Mouse (Mus musculus) forebrain, embryonic 15.5 days (tissue): Measurements from ENCODE around the gene Ralgps2. TPM values are rescaled to one million over a fixed set of nuclear protein-coding genes. Genes with fewer than 3 reads are reported as not detected.

Experiments used
- ATAC-seq: fragments of 200-750 bp; cut with Nextera tagmentation; replicated peaks from 2 replicates; pipeline ENCODE4 v1.8.0; 2017; ENCODE audit warnings: mild to moderate bottlenecking, moderate TSS enrichment, moderate library complexity
- H3K27ac ChIP-seq: fragments of 300-500 bp; sonication (generic); replicated peaks from 2 replicates; pipeline ENCODE4 v1.5.1; 2015; ENCODE audit warnings: mild to moderate bottlenecking, inconsistent platforms
- H3K27me3 ChIP-seq: fragments of 300-500 bp; sonication (generic); 2 replicates; pipeline ENCODE4 v1.6.1; 2015; ENCODE audit warnings: inconsistent platforms
- H3K36me3 ChIP-seq: fragments of 300-500 bp; sonication (generic); 2 replicates; pipeline ENCODE4 v1.6.1; 2015; ENCODE audit warnings: mild to moderate bottlenecking, inconsistent platforms
- H3K4me1 ChIP-seq: fragments of 300-500 bp; sonication (generic); 2 replicates; pipeline ENCODE4 v1.6.1; 2015; ENCODE audit warnings: inconsistent platforms
- H3K4me2 ChIP-seq: fragments of 300-500 bp; sonication (generic); replicated peaks from 2 replicates; pipeline ENCODE4 v1.6.1; 2015; ENCODE audit warnings: mild to moderate bottlenecking, inconsistent platforms
- H3K4me3 ChIP-seq: fragments of 300-500 bp; sonication (generic); 2 replicates; pipeline ENCODE4 v1.5.1; 2015; ENCODE audit warnings: mild to moderate bottlenecking, inconsistent platforms
- H3K9ac ChIP-seq: fragments of 300-500 bp; sonication (generic); replicated peaks from 2 replicates; pipeline ENCODE4 v1.6.1; 2015; ENCODE audit warnings: mild to moderate bottlenecking, inconsistent platforms
- H3K9me3 ChIP-seq: fragments of 300-500 bp; sonication (generic); 2 replicates; pipeline ENCODE4 v1.6.1; 2016; ENCODE audit warnings: inconsistent platforms
- WGBS: fragments of 180-500 bp; shearing (Covaris S2); methylation state at CpG from one replicate; pipeline ENCODE4 v1.1.7; 2015; ENCODE audit warnings: mixed read lengths; 5-methylcytosine and 5-hydroxymethylcytosine counted together
- polyA plus RNA-seq: library from polyadenylated mRNA; unstranded; fragments of >200 nt; fragmentation: Nextera tagmentation; extraction: Ambion mirVana; gene quantifications from 2 replicates; pipeline ENCODE4 v1.2.1, GENCODE M21; 2015

The Ralgps2 gene
- polyA plus RNA-seq, 1 experiment from 2014 or later: 139 TPM

DNA sequence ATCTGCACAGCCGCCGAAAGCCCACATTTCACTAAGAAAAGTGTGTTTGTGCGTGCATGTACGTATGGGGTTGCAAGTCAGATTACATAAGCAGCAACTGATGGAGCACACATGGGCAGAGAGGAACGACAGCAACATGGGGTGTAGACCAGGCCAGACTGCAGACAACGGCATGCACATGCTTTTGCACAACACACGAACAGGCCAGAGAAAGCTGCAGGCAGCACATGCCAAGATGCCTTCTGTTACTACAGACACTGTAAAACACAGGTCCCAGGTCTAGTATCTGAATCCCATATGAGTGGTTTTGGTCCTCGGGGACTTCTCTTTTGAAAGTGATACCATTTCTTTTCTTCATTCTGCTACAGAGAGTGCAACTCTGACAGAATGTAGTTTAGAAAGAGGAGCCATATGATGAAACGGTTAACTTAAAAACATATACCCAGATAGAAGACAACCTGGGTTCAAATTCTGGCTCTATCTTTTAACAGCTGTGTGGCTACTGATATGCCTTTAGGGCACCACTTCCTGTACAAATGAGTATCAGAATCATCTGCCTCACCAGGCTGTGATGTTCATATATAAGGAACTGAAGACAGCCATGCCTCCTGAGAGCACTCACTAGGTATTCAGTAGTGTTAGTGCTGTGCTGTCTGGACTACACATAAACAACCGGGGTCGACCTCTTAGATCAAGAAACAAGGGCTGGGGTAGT is 97.6 kb downstream of the Ralgps2 start:
- Histone ChIP-seq H3K36me3 (no peaks in the 10 kb centered on the region), H3K4me3 (no peak overlapping the region), H3K9me3 (no peaks in the 10 kb centered on the region), H3K4me1 (peaks cover 21% of the 10 kb centered on the region), H3K4me2 (no peak overlapping the region), H3K9ac (no peak overlapping the region), H3K27me3 (no peaks in the 10 kb centered on the region), H3K27ac (peak overlapping the region; percentile 33)
- WGBS: 73% methylated on average over 11 of the region's 11 CpGs
- ATAC-seq: no peak; the same call in 1 of the 2 replicates

DNA sequence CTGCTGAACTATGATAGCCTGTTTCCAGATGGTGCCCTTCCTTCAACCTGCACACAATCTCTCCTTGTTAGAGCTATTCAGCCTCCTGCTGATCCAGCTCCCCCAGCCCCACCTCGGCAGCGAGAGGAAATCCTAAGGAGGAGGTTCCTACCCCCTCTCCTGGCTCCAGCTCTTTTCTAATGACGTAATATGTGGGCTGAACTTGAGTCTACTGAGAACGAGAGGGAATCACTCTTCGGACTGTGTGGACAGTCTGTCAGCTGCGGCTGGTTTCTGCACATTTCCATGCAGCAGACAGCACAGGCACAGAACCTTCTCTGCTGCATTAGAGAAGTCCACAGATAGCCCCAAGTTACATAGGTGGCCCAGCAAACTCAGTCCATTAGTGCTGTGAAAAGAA is 100.7 kb downstream of the Ralgps2 start:
- Histone ChIP-seq H3K36me3 (no peaks in the 10 kb centered on the region), H3K27me3 (no peaks in the 10 kb centered on the region), H3K9me3 (no peaks in the 10 kb centered on the region), H3K4me1 (peaks cover 21% of the 10 kb centered on the region), H3K27ac (peak overlapping the region; percentile 19), H3K4me2 (peak overlapping the region; percentile 26), H3K4me3 (no peak overlapping the region), H3K9ac (no peak overlapping the region)
- peak; percentile 68 for ATAC-seq
- 0% methylated on average over 6 of the region's 6 CpGs for WGBS

DNA sequence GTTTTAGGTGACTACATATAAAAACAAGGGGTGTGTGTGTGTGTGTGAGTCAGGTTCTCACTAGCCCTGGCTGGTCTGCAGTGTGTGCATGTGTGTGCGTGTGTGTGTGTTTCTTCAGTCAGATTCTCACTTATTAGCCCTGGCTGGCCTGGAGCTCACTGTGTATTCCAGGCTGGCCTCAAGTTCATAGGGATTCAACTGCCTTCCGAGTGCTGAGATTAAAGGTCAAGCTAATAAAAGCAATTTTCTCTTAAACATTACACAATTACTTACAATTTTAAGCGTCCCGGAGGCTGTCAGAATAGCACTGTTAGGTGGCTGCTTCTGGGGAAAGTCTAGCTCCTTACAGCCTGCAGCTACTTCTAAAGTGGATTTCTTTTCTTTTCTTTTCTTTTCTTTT is 101.2 kb downstream of the Ralgps2 start, which contains the start of gene Angptl1:
Gene Angptl1, plus strand, starts transcription at position 386 of the 400 bp plus-strand sequence.
- Histone ChIP-seq H3K4me1 (peaks cover 21% of the 10 kb centered on the region), H3K4me2 (peak within 1 kb of the TSS; percentile 26), H3K27ac (peak within 1 kb of the TSS; percentile 19), H3K9ac (no peak within 1 kb of the TSS), H3K27me3 (no peaks in the 10 kb centered on the region), H3K36me3 (no peaks in the 10 kb centered on the region), H3K9me3 (no peaks in the 10 kb centered on the region), H3K4me3 (no peak within 1 kb of the TSS)
- peak; percentile 4; the same call in 1 of the 2 replicates for ATAC-seq
- 12% methylated on average over 4 of the region's 4 CpGs for WGBS

DNA sequence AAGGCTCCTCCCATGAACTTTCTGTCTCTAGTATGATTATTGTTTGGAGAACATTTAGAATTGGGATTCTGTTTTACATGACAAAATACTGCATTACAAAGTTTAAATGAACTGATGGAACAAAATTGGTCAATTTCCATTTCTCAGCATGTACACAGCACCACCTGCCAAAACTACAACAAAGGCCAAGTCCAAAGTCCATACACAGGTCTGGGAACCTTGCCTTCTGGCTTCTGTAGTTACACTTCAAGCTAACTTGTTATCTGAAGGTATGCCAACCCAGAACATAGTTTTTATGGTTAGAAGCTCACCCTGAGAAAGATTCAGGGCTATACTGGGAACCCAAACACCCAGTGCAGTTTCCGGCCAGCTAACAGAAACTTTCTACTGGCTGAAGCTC is 120.2 kb downstream of the Ralgps2 start:
- Histone ChIP-seq H3K9ac (no peak overlapping the region), H3K4me2 (no peak overlapping the region), H3K27ac (no peak overlapping the region), H3K36me3 (peaks cover 43% of the 10 kb centered on the region), H3K27me3 (no peaks in the 10 kb centered on the region), H3K4me3 (no peak overlapping the region), H3K4me1 (no peaks in the 10 kb centered on the region), H3K9me3 (no peaks in the 10 kb centered on the region)
- WGBS: 92% methylated on average over 1 of the region's 1 CpGs
- ATAC-seq: no peak

DNA sequence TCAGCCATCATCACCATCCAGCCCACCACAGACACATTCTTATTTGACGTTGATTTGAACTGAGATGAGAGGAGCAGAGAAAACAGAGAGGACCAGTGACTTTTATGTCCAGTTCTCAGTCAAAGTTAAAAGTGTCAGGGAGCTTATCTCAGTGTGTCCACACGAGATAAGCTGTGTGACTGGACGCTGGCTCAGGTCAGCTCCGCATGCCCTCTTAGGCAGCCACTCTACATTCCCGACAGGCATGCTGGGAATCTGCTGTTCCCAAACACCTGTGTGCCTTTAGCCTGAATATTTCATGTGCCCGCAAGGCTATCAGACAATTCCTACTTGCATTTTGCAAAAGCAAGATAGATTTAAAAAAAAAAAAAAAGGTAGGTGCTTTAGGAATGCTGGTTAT is 125.9 kb downstream of the Ralgps2 start:
- 80% methylated on average over 6 of the region's 6 CpGs for WGBS
- Histone ChIP-seq H3K4me2 (no peak overlapping the region), H3K4me3 (no peak overlapping the region), H3K4me1 (peaks cover 4% of the 10 kb centered on the region), H3K9me3 (no peaks in the 10 kb centered on the region), H3K27ac (no peak overlapping the region), H3K36me3 (peaks cover 30% of the 10 kb centered on the region), H3K27me3 (no peaks in the 10 kb centered on the region), H3K9ac (no peak overlapping the region)
- ATAC-seq: no peak

DNA sequence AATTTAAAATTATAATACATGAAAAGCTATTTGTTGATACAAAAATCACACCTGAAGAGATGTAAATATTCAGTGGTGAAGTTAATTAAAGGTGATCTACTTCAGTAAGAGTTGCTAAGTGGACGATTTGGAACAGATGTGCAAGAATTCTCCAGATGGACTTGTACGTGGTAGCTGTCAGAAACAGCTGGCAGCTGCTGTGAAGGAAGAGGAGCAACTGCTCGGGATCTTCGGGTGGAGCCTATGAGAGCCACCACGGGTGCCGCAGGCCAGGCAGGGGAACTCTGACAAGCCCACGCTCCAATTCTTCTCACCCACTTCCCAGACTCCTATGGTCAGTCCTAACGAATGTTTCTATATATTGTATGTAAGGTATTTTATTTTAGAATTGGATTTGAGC is 126.7 kb downstream of the Ralgps2 start:
- Histone ChIP-seq H3K9ac (no peak overlapping the region), H3K36me3 (peaks cover 25% of the 10 kb centered on the region), H3K4me3 (no peak overlapping the region), H3K27me3 (no peaks in the 10 kb centered on the region), H3K4me1 (peaks cover 10% of the 10 kb centered on the region), H3K4me2 (no peak overlapping the region), H3K9me3 (no peaks in the 10 kb centered on the region), H3K27ac (no peak overlapping the region)
- 81% methylated on average over 8 of the region's 8 CpGs for WGBS
- ATAC-seq: no peak

DNA sequence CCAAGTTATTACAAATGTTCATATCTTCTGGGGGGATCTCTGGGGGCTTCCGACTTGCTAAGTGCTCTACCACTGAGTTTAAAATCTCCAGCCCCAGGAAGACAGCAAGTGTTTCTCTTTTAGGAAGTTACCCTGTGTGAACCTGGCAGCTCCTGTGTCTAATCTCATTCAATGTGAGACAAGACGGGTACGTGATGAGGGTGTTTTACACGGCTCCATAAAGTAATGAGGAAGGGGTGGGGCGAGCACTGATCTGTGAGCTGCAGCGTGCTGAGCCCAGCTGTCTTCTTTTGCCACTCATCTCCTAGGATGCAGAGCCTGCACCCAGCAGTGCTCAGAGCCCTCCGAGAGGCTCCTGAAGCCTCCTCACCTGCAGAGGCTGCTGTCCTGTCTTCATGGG is 127.5 kb downstream of the Ralgps2 start:
- H3K27ac ChIP-seq: no peak overlapping the region
- H3K27me3 ChIP-seq: no peaks in the 10 kb centered on the region
- H3K4me1 ChIP-seq: peaks cover 18% of the 10 kb centered on the region
- no peak overlapping the region for H3K9ac ChIP-seq
- no peak overlapping the region for H3K4me2 ChIP-seq
- peaks cover 18% of the 10 kb centered on the region for H3K36me3 ChIP-seq
- 81% methylated on average over 7 of the region's 7 CpGs for WGBS
- no peaks in the 10 kb centered on the region for H3K9me3 ChIP-seq
- no peak for ATAC-seq
- no peak overlapping the region for H3K4me3 ChIP-seq

DNA sequence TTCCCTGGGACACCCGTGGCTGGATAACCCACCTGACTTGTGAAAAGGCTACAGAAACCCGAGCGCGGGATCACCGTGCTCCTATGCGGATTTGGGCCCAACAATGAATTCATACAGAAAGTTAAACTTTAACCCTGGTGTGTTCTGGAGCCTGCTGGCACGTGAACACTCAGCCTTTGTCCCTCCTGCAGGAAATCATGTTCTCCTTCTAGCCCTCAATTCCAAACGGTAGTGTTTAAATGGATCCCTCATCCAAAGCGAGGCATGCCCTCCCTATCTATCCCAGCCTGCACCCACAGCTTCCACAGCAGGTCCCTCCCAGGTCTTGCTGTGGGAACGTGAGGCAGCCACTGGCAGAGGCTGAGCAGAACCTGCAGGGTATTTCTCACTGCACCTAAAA is 131.1 kb downstream of the Ralgps2 start:
- Histone ChIP-seq H3K36me3 (peaks cover 8% of the 10 kb centered on the region; the same call in 1 of the 2 replicates), H3K4me1 (peaks cover 18% of the 10 kb centered on the region), H3K4me3 (no peak overlapping the region), H3K9ac (no peak overlapping the region), H3K9me3 (no peaks in the 10 kb centered on the region), H3K27me3 (no peaks in the 10 kb centered on the region), H3K4me2 (no peak overlapping the region), H3K27ac (no peak overlapping the region)
- no peak for ATAC-seq
- WGBS: 54% methylated on average over 10 of the region's 10 CpGs

DNA sequence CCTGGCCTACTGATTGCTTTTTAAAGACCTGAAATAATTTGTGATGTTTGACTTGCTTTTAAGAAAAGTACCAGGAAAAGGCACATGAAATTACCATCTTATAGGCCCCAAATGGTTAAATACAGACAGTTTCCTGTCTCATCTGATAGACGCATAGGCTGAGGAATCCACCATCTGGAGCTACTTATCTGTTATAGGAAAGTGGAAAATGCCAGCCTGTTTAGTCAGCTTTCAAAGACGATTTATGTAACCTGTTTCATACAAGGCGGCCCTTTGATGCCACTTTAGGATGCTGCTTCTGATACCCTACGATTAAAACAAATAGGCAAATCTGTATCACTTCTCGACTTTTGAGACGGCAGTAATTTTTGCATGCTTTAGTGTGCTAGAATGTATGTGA is 138.2 kb downstream of the Ralgps2 start:
- no peaks in the 10 kb centered on the region for H3K27me3 ChIP-seq
- no peak overlapping the region for H3K4me3 ChIP-seq
- 77% methylated on average over 6 of the region's 6 CpGs for WGBS
- ATAC-seq: no peak
- no peak overlapping the region for H3K9ac ChIP-seq
- H3K4me1 ChIP-seq: no peaks in the 10 kb centered on the region
- H3K9me3 ChIP-seq: no peaks in the 10 kb centered on the region
- no peaks in the 10 kb centered on the region; the same call in 1 of the 2 replicates for H3K36me3 ChIP-seq
- no peak overlapping the region for H3K4me2 ChIP-seq
- H3K27ac ChIP-seq: peak overlapping the region; percentile 25; the same call in 1 of the 2 replicates

DNA sequence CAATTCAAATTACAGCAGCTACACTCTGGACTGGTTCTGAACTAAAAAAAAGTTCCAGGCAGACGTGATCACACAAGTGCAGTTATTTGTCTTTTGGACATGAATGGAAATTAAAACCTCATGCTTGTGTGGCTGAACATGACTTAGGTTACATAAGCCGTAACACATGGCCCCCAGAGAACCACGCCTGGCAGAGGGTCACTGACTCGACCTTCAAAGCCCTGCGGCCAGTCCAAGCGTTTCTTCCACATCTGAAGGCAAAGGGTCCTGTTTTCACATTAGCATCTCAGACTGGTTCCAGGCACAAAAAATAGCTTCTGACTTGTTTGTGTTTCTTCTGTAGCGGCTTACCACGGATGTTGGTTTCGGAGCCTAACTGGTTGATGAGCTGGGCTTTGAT is 143.2 kb downstream of the Ralgps2 start:
- Histone ChIP-seq H3K9ac (no peak overlapping the region), H3K36me3 (no peaks in the 10 kb centered on the region), H3K4me1 (no peaks in the 10 kb centered on the region), H3K9me3 (no peaks in the 10 kb centered on the region), H3K4me2 (no peak overlapping the region), H3K4me3 (no peak overlapping the region), H3K27me3 (no peaks in the 10 kb centered on the region), H3K27ac (no peak overlapping the region)
- WGBS: 91% methylated on average over 9 of the region's 9 CpGs
- ATAC-seq: no peak

DNA sequence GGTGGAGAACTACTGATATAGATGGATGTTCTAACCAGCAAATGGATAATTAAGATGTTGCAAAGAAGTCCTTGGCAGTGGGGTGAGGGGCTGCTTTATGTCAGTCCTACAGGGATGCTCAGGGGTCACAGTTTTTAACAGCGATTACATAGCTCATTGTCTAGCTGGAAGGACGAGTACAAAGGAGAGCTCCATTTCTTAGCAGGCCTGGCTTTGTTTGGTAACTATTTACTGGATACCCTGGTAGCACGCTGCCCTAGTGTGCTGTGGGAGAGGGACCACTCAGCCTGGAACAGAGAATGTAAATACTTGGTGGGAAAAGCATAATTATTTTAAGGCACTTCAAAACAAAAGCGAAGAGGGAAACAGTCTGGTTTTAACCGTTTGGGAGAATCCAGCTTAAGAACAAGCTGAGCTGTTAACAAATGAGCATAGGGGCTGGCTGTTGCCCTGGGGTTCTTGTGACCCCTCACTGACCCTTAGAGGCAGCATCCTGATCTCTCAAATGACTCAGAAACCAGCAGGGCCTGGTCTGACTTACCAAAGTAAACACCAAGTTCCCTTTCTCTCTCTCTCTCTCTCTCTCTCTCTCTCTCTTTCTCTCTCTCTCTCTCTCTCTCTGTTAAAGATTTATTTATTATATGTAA is 149.5 kb downstream of the Ralgps2 start:
- ATAC-seq: no peak
- Histone ChIP-seq H3K4me2 (no peak overlapping the region), H3K9ac (no peak overlapping the region), H3K4me3 (no peak overlapping the region), H3K36me3 (no peaks in the 10 kb centered on the region), H3K9me3 (no peaks in the 10 kb centered on the region), H3K27me3 (no peaks in the 10 kb centered on the region), H3K27ac (no peak overlapping the region), H3K4me1 (peaks cover 6% of the 10 kb centered on the region)
- 12% methylated on average over 5 of the region's 5 CpGs for WGBS

DNA sequence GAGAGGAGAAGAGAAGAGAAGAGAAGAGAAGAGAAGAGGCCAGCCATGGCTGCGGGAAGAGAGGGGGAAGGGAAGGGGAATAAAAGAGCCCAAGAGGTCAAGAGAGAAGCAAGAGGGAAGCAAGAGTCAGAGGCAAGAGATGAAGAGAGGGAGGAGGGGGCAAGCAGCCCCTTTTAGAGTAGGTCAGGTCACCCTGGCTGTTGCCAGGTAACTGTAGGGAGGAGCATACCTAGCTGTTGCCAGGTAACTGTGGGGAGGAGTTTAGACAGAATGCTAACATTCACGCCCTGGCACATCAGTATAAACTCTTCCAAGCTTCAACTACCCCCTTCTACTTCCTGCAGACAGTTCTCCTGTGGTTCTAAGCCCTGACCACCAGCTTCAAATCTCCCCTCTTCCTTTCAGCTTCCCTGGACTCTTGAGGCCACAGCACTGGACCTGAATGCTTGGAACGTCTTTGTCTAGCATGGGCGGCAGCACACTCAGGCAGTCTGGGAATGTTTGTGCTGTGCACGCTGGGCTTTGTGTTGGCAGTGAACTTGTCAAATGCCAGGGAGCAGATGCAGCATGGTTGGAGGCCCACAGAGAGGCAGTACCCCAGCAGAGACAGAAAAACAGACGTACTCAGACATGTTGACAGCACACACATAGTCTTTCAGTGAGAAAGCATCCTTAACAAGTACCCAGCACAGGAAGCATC is 152.1 kb downstream of the Ralgps2 start:
- 22% methylated on average over 6 of the region's 6 CpGs for WGBS

More for the DNA sequence above, 152.1 kb downstream of the Ralgps2 start:
- ATAC-seq: no peak
- Histone ChIP-seq H3K36me3 (no peaks in the 10 kb centered on the region), H3K27ac (no peak overlapping the region), H3K4me2 (no peak overlapping the region), H3K27me3 (no peaks in the 10 kb centered on the region), H3K9ac (no peak overlapping the region), H3K4me1 (peaks cover 9% of the 10 kb centered on the region), H3K4me3 (no peak overlapping the region), H3K9me3 (no peaks in the 10 kb centered on the region)
